Mouse (Mus musculus): ENCODE results near the gene St6galnac3.

- TF ChIP-seq CTCF (IDR thresholded peaks at IDR 0.05; ENCODE audit: low read depth), result no peak
- no peak for TF ChIP-seq EP300 (optimal IDR thresholded peaks at IDR 0.05)
These were observed 131.0 kb downstream of the St6galnac3 start for GRCm38 (mm10) chr3:153593978-153594377.
